Comparison of ENCODE assay signal across 16 mouse cellular contexts in the genomic region with DNA sequence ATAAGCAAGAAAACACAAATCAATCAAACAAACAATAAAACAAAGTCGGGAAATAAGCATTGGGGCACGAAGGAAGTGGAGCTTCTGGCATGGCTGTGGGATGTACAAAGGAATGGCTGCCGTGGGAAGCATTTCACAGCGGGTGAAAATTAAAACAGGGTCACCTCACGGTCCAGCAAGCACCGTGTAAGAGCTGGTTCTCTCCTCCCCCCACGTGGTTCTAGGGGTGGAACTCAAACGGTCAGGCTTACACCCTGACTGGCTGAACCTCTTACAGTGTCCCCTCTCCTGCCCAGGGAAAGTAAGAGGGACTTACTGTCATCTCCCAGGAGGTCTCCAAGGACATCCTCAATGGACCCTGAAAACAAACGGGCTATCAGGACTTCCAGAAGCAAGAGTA. TPM values are rescaled to one million over a fixed set of nuclear protein-coding genes. Genes with fewer than 3 reads are reported as not detected.
A peak's percentile ranks its signal among the peaks of the same experiment; 100 is the strongest.
DNase-seq lines count a peak whose midpoint lies in the region; ATAC-seq lines count a peak whose summit lies in the region.
"Had no signal": no experiment of that assay in that cellular context is flagged by ENCODE, and none has a peak within 500 bp of the region (broad histone marks: within the 10 kb centered on the region; RNA-seq: fewer than 3 reads in every experiment).

No protein-coding gene starts in this region.

- WGBS in hindbrain, embryonic 16.5 days = 13% methylated on average over 9 of the region's 9 CpGs
- WGBS in hindbrain, embryonic 11.5 days = 32% methylated on average over 9 of the region's 9 CpGs
- 15% methylated on average over 9 of the region's 9 CpGs for WGBS in kidney, embryonic 14.5 days
- WGBS in neural tube, embryonic 13.5 days = 17% methylated on average over 9 of the region's 9 CpGs

- H3K9ac ChIP-seq in hindbrain, embryonic 16.5 days (ENCODE audit: low read depth, low read length) = peak overlapping the region; percentile 36; the same call in 1 of the 2 replicates
- H3K9ac ChIP-seq in hindbrain, embryonic 11.5 days (ENCODE audit: low read depth, low read length) = no peak overlapping the region
- no peak overlapping the region for H3K9ac ChIP-seq in kidney, embryonic 14.5 days (ENCODE audit: low read depth, low read length)
- 0 out of 2 replicates have a peak overlapping the region, but pooled peaks have one; percentile 55 for H3K9ac ChIP-seq in neural tube, embryonic 13.5 days
- H3K9ac ChIP-seq: intestine, embryonic 15.5 days; liver, embryonic 12.5 days had no signal

- H3K27me3 ChIP-seq in hindbrain, embryonic 16.5 days (replicated peaks; ENCODE audit: control insufficient read depth, insufficient read depth, low read length) = no peaks in the 10 kb centered on the region
- H3K27me3 ChIP-seq in hindbrain, embryonic 11.5 days (ENCODE audit: control insufficient read depth, insufficient read depth, low read length) = no peaks in the 10 kb centered on the region
- H3K27me3 ChIP-seq in kidney, embryonic 14.5 days (ENCODE audit: control insufficient read depth, insufficient read depth, low read length) = no peaks in the 10 kb centered on the region
- H3K27me3 ChIP-seq in neural tube, embryonic 13.5 days = no peaks in the 10 kb centered on the region
- H3K27me3 ChIP-seq: intestine, embryonic 15.5 days; liver, embryonic 12.5 days had no signal

- DNase-seq in hindbrain, embryonic 11.5 days (ENCODE audit: low spot score) = no peak
- DNase-seq in embryo, embryonic 11 days = peak; percentile 26
- no peak for DNase-seq in left cerebral cortex, adult 11 months (ENCODE audit: low spot score)
- DNase-seq: cerebellum, adult 18-20 months; heart, postnatal 14 days; right cerebral cortex, adult 18-20 months had no signal

- H3K4me3 ChIP-seq in hindbrain, embryonic 16.5 days (ENCODE audit: low read length) = no peak overlapping the region
- H3K4me3 ChIP-seq in hindbrain, embryonic 11.5 days (ENCODE audit: low read depth, low read length) = no peak overlapping the region
- no peak overlapping the region for H3K4me3 ChIP-seq in kidney, embryonic 14.5 days (ENCODE audit: low read length)
- no peak overlapping the region for H3K4me3 ChIP-seq in neural tube, embryonic 13.5 days
- H3K4me3 ChIP-seq: erythroblast, embryonic 14.5 days; intestine, embryonic 15.5 days; liver, embryonic 12.5 days had no signal

- no peaks in the 10 kb centered on the region for H3K9me3 ChIP-seq in hindbrain, embryonic 16.5 days (ENCODE audit: control insufficient read depth, low read length)
- H3K9me3 ChIP-seq in hindbrain, embryonic 11.5 days (ENCODE audit: control insufficient read depth, low read length) = no peaks in the 10 kb centered on the region
- H3K9me3 ChIP-seq in kidney, embryonic 14.5 days (ENCODE audit: control insufficient read depth, low read length) = no peaks in the 10 kb centered on the region
- H3K9me3 ChIP-seq in neural tube, embryonic 13.5 days = no peaks in the 10 kb centered on the region
- H3K9me3 ChIP-seq: intestine, embryonic 15.5 days; liver, embryonic 12.5 days had no signal

- H3K4me2 ChIP-seq in hindbrain, embryonic 16.5 days (ENCODE audit: low read length) = no peak overlapping the region
- no peak overlapping the region for H3K4me2 ChIP-seq in hindbrain, embryonic 11.5 days (replicated peaks; ENCODE audit: low read depth, low read length)
- H3K4me2 ChIP-seq in kidney, embryonic 14.5 days (replicated peaks; ENCODE audit: low read depth, low read length) = no peak overlapping the region
- H3K4me2 ChIP-seq in neural tube, embryonic 13.5 days = peak overlapping the region; percentile 20; the same call in 1 of the 2 replicates
- H3K4me2 ChIP-seq: intestine, embryonic 15.5 days; liver, embryonic 12.5 days; midbrain, embryonic 11.5 days had no signal

- peaks cover 7% of the 10 kb centered on the region for H3K36me3 ChIP-seq in hindbrain, embryonic 16.5 days (ENCODE audit: control insufficient read depth, insufficient read depth, low read length)
- peaks cover 3% of the 10 kb centered on the region; the same call in 1 of the 2 replicates for H3K36me3 ChIP-seq in hindbrain, embryonic 11.5 days (ENCODE audit: control insufficient read depth, insufficient read depth, low read length)
- peaks cover 20% of the 10 kb centered on the region; the same call in 1 of the 2 replicates for H3K36me3 ChIP-seq in kidney, embryonic 14.5 days (ENCODE audit: control insufficient read depth, insufficient read depth, low read length)
- H3K36me3 ChIP-seq in neural tube, embryonic 13.5 days = peaks cover 58% of the 10 kb centered on the region

- peaks cover 18% of the 10 kb centered on the region for H3K4me1 ChIP-seq in hindbrain, embryonic 16.5 days (ENCODE audit: control insufficient read depth, insufficient read depth, low read depth, low read length)
- H3K4me1 ChIP-seq in hindbrain, embryonic 11.5 days (replicated peaks; ENCODE audit: control insufficient read depth, insufficient read depth, low read length) = peaks cover 7% of the 10 kb centered on the region
- H3K4me1 ChIP-seq in kidney, embryonic 14.5 days (ENCODE audit: control insufficient read depth, insufficient read depth, low read length) = peaks cover 22% of the 10 kb centered on the region
- H3K4me1 ChIP-seq in neural tube, embryonic 13.5 days (replicated peaks) = peaks cover 47% of the 10 kb centered on the region

- no peak for ATAC-seq in hindbrain, embryonic 16.5 days
- no peak for ATAC-seq in hindbrain, embryonic 11.5 days (ENCODE audit: low FRiP score)
- peak; percentile 63 for ATAC-seq in kidney, embryonic 14.5 days (ENCODE audit: low FRiP score, low TSS enrichment)
- no peak for ATAC-seq in neural tube, embryonic 13.5 days (ENCODE audit: low read depth)
- no peak for ATAC-seq in erythroid progenitor cell, adult 5-6 weeks (replicated peaks; ENCODE audit: low FRiP score, poor library complexity, severe bottlenecking)
- ATAC-seq in megakaryocyte-erythroid progenitor cell, adult 5-6 weeks (replicated peaks; ENCODE audit: low FRiP score, low TSS enrichment, poor library complexity, severe bottlenecking) = no peak
- ATAC-seq: CD4-positive, CD25-positive, alpha-beta regulatory T cell, adult 4 months; intestine, embryonic 15.5 days; liver, embryonic 12.5 days had no signal

- H3K27ac ChIP-seq in hindbrain, embryonic 16.5 days (ENCODE audit: low read depth, low read length) = no peak overlapping the region
- H3K27ac ChIP-seq in hindbrain, embryonic 11.5 days (ENCODE audit: low read depth, low read length) = no peak overlapping the region
- no peak overlapping the region for H3K27ac ChIP-seq in kidney, embryonic 14.5 days (ENCODE audit: low read depth, low read length)
- H3K27ac ChIP-seq in neural tube, embryonic 13.5 days (replicated peaks) = peak overlapping the region; percentile 52; the same call in 1 of the 2 replicates
- H3K27ac ChIP-seq: intestine, embryonic 15.5 days; liver, embryonic 12.5 days had no signal

RNA-seq across cellular contexts. Expression of a gene that starts 5.0 kb away (rescaled TPM):
- 49.5 and 55.5 TPM in 2 replicates for polyA plus RNA-seq in hindbrain, embryonic 16.5 days (2015; fragmentation: Nextera tagmentation; extraction: Ambion mirVana)
- polyA plus RNA-seq in hindbrain, embryonic 11.5 days (2014; fragmentation: Nextera tagmentation; extraction: Ambion mirVana) = 28.4 and 32.1 TPM in 2 replicates
- 19.6 and 36.8 TPM in 2 replicates for polyA plus RNA-seq in kidney, embryonic 14.5 days (2014; fragmentation: Nextera tagmentation; extraction: Ambion mirVana)
- polyA plus RNA-seq in neural tube, embryonic 13.5 days (2015; fragmentation: Nextera tagmentation; extraction: Ambion mirVana) = 52.5 and 58.5 TPM in 2 replicates
- total RNA-seq in erythroid progenitor cell, adult 5-6 weeks (2015; ENCODE audit: low replicate concordance) = 13.3 and 32.7 TPM in 2 replicates
- total RNA-seq in erythroid progenitor cell, adult 5-6 weeks (2017; ENCODE audit: low replicate concordance) = 12.3 and 27.5 TPM in 2 replicates
- total RNA-seq in megakaryocyte-erythroid progenitor cell, adult 5-6 weeks (2014; fragmentation: Nextera tagmentation) = 27.2 and 30.0 TPM in 2 replicates
- total RNA-seq in megakaryocyte-erythroid progenitor cell, adult 5-6 weeks (2017) = 21.6 and 32.0 TPM in 2 replicates

RNA-seq across cellular contexts. Expression of a gene that starts 24.3 kb away (rescaled TPM):
- polyA plus RNA-seq in hindbrain, embryonic 16.5 days (2015; fragmentation: Nextera tagmentation; extraction: Ambion mirVana) = 84.0 and 86.8 TPM in 2 replicates
- 93.2 and 100 TPM in 2 replicates for polyA plus RNA-seq in hindbrain, embryonic 11.5 days (2014; fragmentation: Nextera tagmentation; extraction: Ambion mirVana)
- polyA plus RNA-seq in kidney, embryonic 14.5 days (2014; fragmentation: Nextera tagmentation; extraction: Ambion mirVana) = 111 and 114 TPM in 2 replicates
- 69.1 and 78.3 TPM in 2 replicates for polyA plus RNA-seq in neural tube, embryonic 13.5 days (2015; fragmentation: Nextera tagmentation; extraction: Ambion mirVana)
- total RNA-seq in erythroid progenitor cell, adult 5-6 weeks (2015; ENCODE audit: low replicate concordance) = 9.2 and 16.9 TPM in 2 replicates
- 5.3 and 8.5 TPM in 2 replicates for total RNA-seq in erythroid progenitor cell, adult 5-6 weeks (2017; ENCODE audit: low replicate concordance)
- 79.8 and 89.1 TPM in 2 replicates for total RNA-seq in megakaryocyte-erythroid progenitor cell, adult 5-6 weeks (2014; fragmentation: Nextera tagmentation)
- total RNA-seq in megakaryocyte-erythroid progenitor cell, adult 5-6 weeks (2017) = 39.6 and 49.6 TPM in 2 replicates

RNA-seq across cellular contexts. Expression of a gene that starts 32.1 kb away (rescaled TPM):
- polyA plus RNA-seq in hindbrain, embryonic 16.5 days (2015; fragmentation: Nextera tagmentation; extraction: Ambion mirVana) = 3.0 and 4.2 TPM in 2 replicates
- 1.4 and 2.5 TPM in 2 replicates for polyA plus RNA-seq in hindbrain, embryonic 11.5 days (2014; fragmentation: Nextera tagmentation; extraction: Ambion mirVana)
- polyA plus RNA-seq in kidney, embryonic 14.5 days (2014; fragmentation: Nextera tagmentation; extraction: Ambion mirVana) = 3.2 and 4.1 TPM in 2 replicates
- 2.7 and 3.7 TPM in 2 replicates for polyA plus RNA-seq in neural tube, embryonic 13.5 days (2015; fragmentation: Nextera tagmentation; extraction: Ambion mirVana)
- total RNA-seq in erythroid progenitor cell, adult 5-6 weeks (2015; ENCODE audit: low replicate concordance) = 4.0 and 4.6 TPM in 2 replicates
- 0.30 and 1.4 TPM in 2 replicates for total RNA-seq in erythroid progenitor cell, adult 5-6 weeks (2017; ENCODE audit: low replicate concordance)
- total RNA-seq in megakaryocyte-erythroid progenitor cell, adult 5-6 weeks (2014; fragmentation: Nextera tagmentation) = 17.4 and 20.5 TPM in 2 replicates
- 8.2 and 8.3 TPM in 2 replicates for total RNA-seq in megakaryocyte-erythroid progenitor cell, adult 5-6 weeks (2017)

RNA-seq across cellular contexts. Expression of a gene that starts 35.7 kb away (rescaled TPM):
- 92.1 and 106 TPM in 2 replicates for polyA plus RNA-seq in hindbrain, embryonic 16.5 days (2015; fragmentation: Nextera tagmentation; extraction: Ambion mirVana)
- 59.4 and 60.7 TPM in 2 replicates for polyA plus RNA-seq in hindbrain, embryonic 11.5 days (2014; fragmentation: Nextera tagmentation; extraction: Ambion mirVana)
- 74.1 and 76.3 TPM in 2 replicates for polyA plus RNA-seq in kidney, embryonic 14.5 days (2014; fragmentation: Nextera tagmentation; extraction: Ambion mirVana)
- polyA plus RNA-seq in neural tube, embryonic 13.5 days (2015; fragmentation: Nextera tagmentation; extraction: Ambion mirVana) = 75.2 and 83.0 TPM in 2 replicates
- total RNA-seq in erythroid progenitor cell, adult 5-6 weeks (2015; ENCODE audit: low replicate concordance) = 11.2 and 19.3 TPM in 2 replicates
- 3.0 and 3.7 TPM in 2 replicates for total RNA-seq in erythroid progenitor cell, adult 5-6 weeks (2017; ENCODE audit: low replicate concordance)
- 82.7 and 85.5 TPM in 2 replicates for total RNA-seq in megakaryocyte-erythroid progenitor cell, adult 5-6 weeks (2014; fragmentation: Nextera tagmentation)
- 28.1 and 28.8 TPM in 2 replicates for total RNA-seq in megakaryocyte-erythroid progenitor cell, adult 5-6 weeks (2017)

RNA-seq across cellular contexts. Expression of a gene that starts 35.8 kb away (rescaled TPM):
- 67.8 and 73.1 TPM in 2 replicates for polyA plus RNA-seq in hindbrain, embryonic 16.5 days (2015; fragmentation: Nextera tagmentation; extraction: Ambion mirVana)
- 31.7 and 36.3 TPM in 2 replicates for polyA plus RNA-seq in hindbrain, embryonic 11.5 days (2014; fragmentation: Nextera tagmentation; extraction: Ambion mirVana)
- polyA plus RNA-seq in kidney, embryonic 14.5 days (2014; fragmentation: Nextera tagmentation; extraction: Ambion mirVana) = 16.3 and 27.4 TPM in 2 replicates
- 53.5 and 55.9 TPM in 2 replicates for polyA plus RNA-seq in neural tube, embryonic 13.5 days (2015; fragmentation: Nextera tagmentation; extraction: Ambion mirVana)
- 15.5 and 18.4 TPM in 2 replicates for total RNA-seq in erythroid progenitor cell, adult 5-6 weeks (2015; ENCODE audit: low replicate concordance)
- 6.4 and 20.5 TPM in 2 replicates for total RNA-seq in erythroid progenitor cell, adult 5-6 weeks (2017; ENCODE audit: low replicate concordance)
- total RNA-seq in megakaryocyte-erythroid progenitor cell, adult 5-6 weeks (2014; fragmentation: Nextera tagmentation) = 18.2 and 21.3 TPM in 2 replicates
- total RNA-seq in megakaryocyte-erythroid progenitor cell, adult 5-6 weeks (2017) = 19.9 and 27.1 TPM in 2 replicates

Comparison
In these comparisons a context has a peak if more than half of its experiments do, and no peak if none do; other contexts are left out.
1. H3K9ac ChIP-seq: peak in hindbrain, embryonic 16.5 days (single experiment) and neural tube, embryonic 13.5 days (single experiment); none in hindbrain, embryonic 11.5 days (single experiment) and kidney, embryonic 14.5 days (single experiment).